Mouse (Mus musculus) embryonic facial prominence, embryonic 10.5 days (tissue): Measurements from ENCODE around the gene Atg9a. TPM values are rescaled to one million over a fixed set of nuclear protein-coding genes. Genes with fewer than 3 reads are reported as not detected.

Experiments
- microRNA-seq: library from miRNA; unstranded; fragments of <30 nt; microRNA quantifications from one replicate; pipeline ENCODE4, GENCODE M21; 2017
- polyA plus RNA-seq: library from polyadenylated mRNA; unstranded; fragments of >200 nt; fragmentation: Nextera tagmentation; extraction: Ambion mirVana; gene quantifications from 2 replicates; pipeline ENCODE4 v1.2.1, GENCODE M21; 2016

Gene Atg9a
- polyA plus RNA-seq, 1 experiment from 2014 or later, result 21.8 TPM

Small RNA genes lying within 50 kb of the gene (microRNA-seq; reads per million reads assigned to microRNA genes)
- gene Gm27943, result not detected

Other genes starting within 250 kb of the Atg9a start
- gene Ihh, start 240.5 kb downstream of the Atg9a start, polyA plus RNA-seq, result 0.11 TPM in 1 of 2 replicates, not detected in the other
- 11.1 and 13.8 TPM in 2 replicates for gene Nhej1, start 67.0 kb downstream of the Atg9a start, polyA plus RNA-seq
- gene Slc23a3, start 58.3 kb downstream of the Atg9a start, polyA plus RNA-seq, result 0.06 and 0.08 TPM in 2 replicates
- 45.3 and 46.2 TPM in 2 replicates for gene Cnppd1, start 49.5 kb downstream of the Atg9a start, polyA plus RNA-seq
- gene Retreg2, start 49.4 kb downstream of the Atg9a start, polyA plus RNA-seq, result 32.1 and 35.8 TPM in 2 replicates
- gene Zfand2b, start 23.6 kb downstream of the Atg9a start, polyA plus RNA-seq, result 32.6 and 33.6 TPM in 2 replicates
- 32.3 and 34.8 TPM in 2 replicates for gene Abcb6, start 11.8 kb downstream of the Atg9a start, polyA plus RNA-seq
- 22.9 and 27.2 TPM in 2 replicates for gene Ankzf1, start within 50 bp of the Atg9a start, polyA plus RNA-seq
- gene Glb1l, start 18.6 kb upstream of the Atg9a start, polyA plus RNA-seq, result 13.3 and 14.5 TPM in 2 replicates
- 139 and 145 TPM in 2 replicates for gene Stk16, start 18.6 kb upstream of the Atg9a start, polyA plus RNA-seq
- 14.6 and 16.3 TPM in 2 replicates for gene Tuba4a, start 27.7 kb upstream of the Atg9a start, polyA plus RNA-seq
- not detected in 2 replicates for gene A630095N17Rik, start 39.9 kb upstream of the Atg9a start, polyA plus RNA-seq
- gene Dnajb2, start 44.2 kb upstream of the Atg9a start, polyA plus RNA-seq, result 27.0 and 27.5 TPM in 2 replicates
- 1.7 and 2.1 TPM in 2 replicates for gene Ptprn, start 72.3 kb upstream of the Atg9a start, polyA plus RNA-seq
- gene Resp18, start 86.2 kb upstream of the Atg9a start, polyA plus RNA-seq, result 1.9 and 2.5 TPM in 2 replicates
- 144 and 150 TPM in 2 replicates for gene Dnpep, start 125.8 kb upstream of the Atg9a start, polyA plus RNA-seq
- gene Des, start 168.1 kb upstream of the Atg9a start, polyA plus RNA-seq, result 10.4 and 15.6 TPM in 2 replicates
- gene Speg, start 183.1 kb upstream of the Atg9a start, polyA plus RNA-seq, result 30.2 and 30.6 TPM in 2 replicates
- gene Gmppa, start 243.7 kb upstream of the Atg9a start, polyA plus RNA-seq, result 57.1 and 61.3 TPM in 2 replicates